Mouse (Mus musculus) olfactory bulb, adult 2 months (tissue): Measurements from ENCODE around the gene Parvb.

Experiments
- CTCF ChIP-seq: fragments of 200-500 bp; IDR thresholded peaks from 2 replicates; pipeline ENCODE4 v1.5.1; 2012; ENCODE audit warnings: low read depth, mild to moderate bottlenecking, low read length, moderate library complexity; ENCODE audit not compliant: insufficient read depth
- POLR2A ChIP-seq: fragments of 200-500 bp; IDR thresholded peaks from 2 replicates; pipeline ENCODE4 v1.6.1; 2012; ENCODE audit warnings: mild to moderate bottlenecking, low read depth, low read length, moderate library complexity; ENCODE audit not compliant: insufficient read depth

- no peak for TF ChIP-seq CTCF
- TF ChIP-seq POLR2A, result no peak
These were observed 1.2 kb upstream of the Parvb start for GRCm38 (mm10) chr15:84230661-84231060.
